7 mouse cellular contexts compared by ENCODE assay signal in genomic region chr3:115737785-115738318, GRCm38 (mm10). TPM values are rescaled to one million over a fixed set of nuclear protein-coding genes. Genes with fewer than 3 reads are reported as not detected.
DNase-seq lines count a peak whose midpoint lies in the region; ATAC-seq and TF ChIP-seq lines count a peak whose summit lies in the region.

No protein-coding gene starts in this region.

- DNase-seq in lung, adult 2 months = no peak
- DNase-seq in frontal cortex, postnatal 10 days (ENCODE audit: low spot score in 2 of 2) = peak; percentile 34 to 35
- DNase-seq in layer of hippocampus, postnatal 10 days (ENCODE audit: low spot score in 2 of 2) = peak; percentile 57 to 58
- peak; percentile 5 for DNase-seq in right cerebral cortex, postnatal 25 days
- DNase-seq in T-cell, adult 2 months (ENCODE audit: low spot score) = no peak

- no peak overlapping the region for H3K4me3 ChIP-seq in lung, embryonic 15.5 days
- H3K4me3 ChIP-seq in lung, adult 2 months (replicated peaks; ENCODE audit: extremely low read depth, low read depth, low read length) = no peak overlapping the region

- H3K9ac ChIP-seq in lung, embryonic 15.5 days = no peak overlapping the region

- no peaks in the 10 kb centered on the region for H3K27me3 ChIP-seq in lung, embryonic 15.5 days

- peak; percentile 89 for ATAC-seq in lung, embryonic 15.5 days (ENCODE audit: borderline replicate concordance, extremely low read depth, low FRiP score, low TSS enrichment)
- ATAC-seq in erythroblast, adult 5-6 weeks (replicated peaks; ENCODE audit: low FRiP score, poor library complexity, severe bottlenecking) = no peak

- H3K4me1 ChIP-seq in lung, embryonic 15.5 days = 0 out of 2 replicates have a peak, but pooled peaks cover 5% of the 10 kb centered on the region
- H3K4me1 ChIP-seq in lung, adult 2 months (ENCODE audit: control insufficient read depth, insufficient read depth, low read length) = no peaks in the 10 kb centered on the region; the same call in 1 of the 2 replicates

- 31% methylated on average over 11 of the region's 11 CpGs for WGBS in lung, embryonic 15.5 days
- WGBS in lung, adult 2 months = 46% methylated on average over 11 of the region's 11 CpGs

- no peak overlapping the region for H3K27ac ChIP-seq in lung, embryonic 15.5 days

- no peak for TF ChIP-seq POLR2A in lung, adult 2 months (IDR thresholded peaks at IDR 0.05; ENCODE audit: borderline replicate concordance, extremely low read depth, low read depth, low read length)

- TF ChIP-seq CTCF in lung, adult 2 months (IDR thresholded peaks at IDR 0.05; ENCODE audit: insufficient read depth, low read length) = no peak

- no peaks in the 10 kb centered on the region for H3K9me3 ChIP-seq in lung, embryonic 15.5 days

- H3K4me2 ChIP-seq in lung, embryonic 15.5 days = no peak overlapping the region

- H3K36me3 ChIP-seq in lung, embryonic 15.5 days = no peaks in the 10 kb centered on the region

RNA-seq across cellular contexts. Expression of gene S1pr1, which starts 23.0 kb away (rescaled TPM):
- polyA plus RNA-seq in lung, embryonic 15.5 days (2015; fragmentation: Nextera tagmentation; extraction: Ambion mirVana) = 32.0 and 34.2 TPM in 2 replicates
- polyA plus RNA-seq in lung, adult 2 months (2012; rRNA removed) = 230 and 289 TPM in 2 replicates
- total RNA-seq in layer of hippocampus, postnatal 10 days (2021) = 10 to 100 TPM; 61.7 to 62.3 TPM
- 0.63 and 0.96 TPM in 2 replicates for total RNA-seq in erythroblast, adult 5-6 weeks (2015; ENCODE audit: low replicate concordance)
- total RNA-seq in erythroblast, adult 5-6 weeks (2017; ENCODE audit: low replicate concordance) = 0.42 and 1.6 TPM in 2 replicates

Comparison
In these comparisons a context has a peak if more than half of its experiments do, and no peak if none do; other contexts are left out.
1. DNase-seq: peak in frontal cortex, postnatal 10 days (2 of 2), layer of hippocampus, postnatal 10 days (2 of 2) and right cerebral cortex, postnatal 25 days (single experiment); none in lung, adult 2 months (single experiment) and T-cell, adult 2 months (single experiment).
2. RNA of gene S1pr1, which starts 23.0 kb away (total RNA-seq): 61.7 to 62.3 TPM in layer of hippocampus, postnatal 10 days; 0.42 to 1.6 TPM in erythroblast, adult 5-6 weeks; every median in the first group is over 10 times any median in the second.